Mouse (Mus musculus) lung, adult 2 months (tissue): ENCODE measurements around the gene Limch1.

Experiments used
- CTCF ChIP-seq: fragments of 200-500 bp; IDR thresholded peaks from 2 replicates; pipeline ENCODE4 v1.5.1; 2011; ENCODE audit warnings: mild to moderate bottlenecking, low read length, control low read depth; ENCODE audit not compliant: insufficient read depth
- POLR2A ChIP-seq: fragments of 200-500 bp; IDR thresholded peaks from 2 replicates; pipeline ENCODE4 v1.6.1; 2011; ENCODE audit warnings: low read depth, mild to moderate bottlenecking, control low read depth, low read length, borderline replicate concordance; ENCODE audit errors: extremely low read depth

DNA sequence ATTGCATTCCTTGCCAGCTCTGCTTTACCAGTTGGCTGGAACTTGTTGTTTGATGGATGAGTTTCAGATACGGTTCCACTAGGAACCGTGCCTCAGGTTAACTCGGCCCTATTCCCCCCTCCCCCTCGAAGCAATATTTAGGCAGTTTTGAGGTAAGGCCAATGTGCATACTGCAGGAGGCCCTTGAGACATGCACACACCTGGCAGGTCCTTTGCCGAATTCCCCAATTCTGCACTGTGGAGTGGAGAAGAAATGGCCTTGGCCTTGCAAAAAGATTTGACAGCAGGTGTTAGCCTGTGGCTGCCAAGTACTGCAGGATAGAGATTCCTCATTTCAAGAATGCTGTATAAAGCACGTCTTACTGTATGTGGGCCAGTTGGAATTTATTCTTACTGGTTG is 45.5 kb downstream of the Limch1 start:
- no peak for TF ChIP-seq CTCF
- no peak for TF ChIP-seq POLR2A
